Mouse (Mus musculus) MEL (cell line): ENCODE results near the gene Fnip2.

Experiments
- CHD2 ChIP-seq: IDR thresholded peaks from 2 replicates; pipeline ENCODE4 v1.6.1; 2011; ENCODE audit warnings: low read length, improper control_type of control experiment
- CTCF ChIP-seq, 3 experiments: IDR thresholded peaks in 2 of 3; conservative IDR thresholded peaks in 1 of 3; 2 replicates each; pipeline ENCODE4 v1.5.1; 2011 to 2012; ENCODE audit warnings: low read length in 3 of 3, low read depth in 2 of 3, mild to moderate bottlenecking in 2 of 3, improper control_type of control experiment in 1 of 3, inconsistent platforms in 1 of 3, mixed read lengths in 1 of 3, moderate library complexity in 1 of 3; ENCODE audit not compliant: control insufficient read depth in 1 of 3, insufficient read depth in 1 of 3, poor library complexity in 1 of 3, severe bottlenecking in 1 of 3
- MAZ ChIP-seq: IDR thresholded peaks from 2 replicates; pipeline ENCODE4 v1.6.1; 2012; ENCODE audit warnings: low read depth, mild to moderate bottlenecking, inconsistent platforms, low read length, improper control_type of control experiment
- MXI1 ChIP-seq: IDR thresholded peaks from 2 replicates; pipeline ENCODE4 v1.6.1; 2011; ENCODE audit warnings: mild to moderate bottlenecking, low read depth, low read length, improper control_type of control experiment
- POLR2A ChIP-seq, 2 experiments: IDR thresholded peaks; 2 replicates each; pipeline ENCODE4 v1.6.1; 2011 to 2012; ENCODE audit warnings: low read length in 2 of 2, mild to moderate bottlenecking in 2 of 2, control low read depth in 1 of 2, improper control_type of control experiment in 1 of 2, low read depth in 1 of 2, moderate library complexity in 1 of 2; ENCODE audit not compliant: control insufficient read depth in 1 of 2, insufficient read depth in 1 of 2, poor library complexity in 1 of 2
- SMC3 ChIP-seq: IDR thresholded peaks from 2 replicates; pipeline ENCODE4 v1.6.1; 2011; ENCODE audit warnings: low read depth, low read length, improper control_type of control experiment

- no peak for TF ChIP-seq MXI1
- no peak for TF ChIP-seq POLR2A (IDR thresholded peaks at IDR 0.05; ENCODE audit: control insufficient read depth in 1 of 2, insufficient read depth in 1 of 2, low read depth in 1 of 2, low read length in 2 of 2, poor library complexity in 1 of 2)
- TF ChIP-seq CTCF (IDR thresholded peaks at IDR 0.05 in 2 of 3, conservative IDR thresholded peaks at IDR 0.05 in 1 of 3; ENCODE audit: control insufficient read depth in 1 of 3, insufficient read depth in 1 of 3, low read depth in 2 of 3, low read length in 3 of 3, poor library complexity in 1 of 3, severe bottlenecking in 1 of 3): no peak
- TF ChIP-seq MAZ: no peak
- no peak for TF ChIP-seq SMC3
- no peak for TF ChIP-seq CHD2
These were observed 28.5 kb downstream of the Fnip2 start for GRCm38 (mm10) chr3:79539124-79539523.
